Mouse (Mus musculus) bone marrow macrophage, adult 2 months (primary cell): ENCODE data around the gene Krt19. TPM values are rescaled to one million over a fixed set of nuclear protein-coding genes. Genes with fewer than 3 reads are reported as not detected.

ENCODE experiments used
- H3K27ac ChIP-seq: 2 replicates; pipeline ENCODE4 v1.5.1; 2012; ENCODE audit warnings: low read depth, low read length; ENCODE audit not compliant: insufficient read depth
- H3K4me1 ChIP-seq: 2 replicates; pipeline ENCODE4 v1.6.1; 2012; ENCODE audit warnings: low read length; ENCODE audit not compliant: control insufficient read depth, insufficient read depth
- H3K4me3 ChIP-seq: 2 replicates; pipeline ENCODE4 v1.5.1; 2012; ENCODE audit warnings: mild to moderate bottlenecking, low read length, moderate library complexity; ENCODE audit not compliant: insufficient read depth
- CTCF ChIP-seq: IDR thresholded peaks from 2 replicates; pipeline ENCODE4 v1.5.1; 2012; ENCODE audit warnings: low read depth, mild to moderate bottlenecking, low read length, moderate library complexity
- POLR2A ChIP-seq: IDR thresholded peaks from 2 replicates; pipeline ENCODE4 v1.6.1; 2012; ENCODE audit warnings: mild to moderate bottlenecking, low read depth, low read length, borderline replicate concordance
- polyA plus RNA-seq: library from polyadenylated mRNA; stranded (reverse); fragments of >200 nt; gene quantifications from 2 replicates; pipeline ENCODE4 v1.2.4, GENCODE M21; 2012; ENCODE audit not compliant: missing spikeins, insufficient read depth, insufficient read length

Krt19 gene
- polyA plus RNA-seq, 1 experiment = not detected

- no peak overlapping the region for H3K27ac ChIP-seq
- no peak for TF ChIP-seq CTCF
- TF ChIP-seq POLR2A = no peak
- no peaks in the 10 kb centered on the region for H3K4me1 ChIP-seq
- no peak overlapping the region for H3K4me3 ChIP-seq
Observed at GRCm38 (mm10) chr11:100138809-100139208, 9.7 kb downstream of the Krt19 start.

GRCm38 (mm10) chr11:100137693-100138092, 10.8 kb downstream of the Krt19 start:
- H3K4me3 ChIP-seq = no peak overlapping the region
- no peaks in the 10 kb centered on the region for H3K4me1 ChIP-seq
- H3K27ac ChIP-seq = no peak overlapping the region
- no peak for TF ChIP-seq CTCF
- no peak for TF ChIP-seq POLR2A

GRCm38 (mm10) chr11:100136559-100136958, 11.9 kb downstream of the Krt19 start:
- TF ChIP-seq CTCF (no peak), POLR2A (no peak)
- no peak overlapping the region for H3K4me3 ChIP-seq
- no peak overlapping the region for H3K27ac ChIP-seq
- no peaks in the 10 kb centered on the region for H3K4me1 ChIP-seq

- TF ChIP-seq POLR2A (no peak), CTCF (no peak)
- H3K4me1 ChIP-seq = no peaks in the 10 kb centered on the region
- no peak within 1 kb of the TSS for H3K4me3 ChIP-seq
- H3K27ac ChIP-seq = no peak within 1 kb of the TSS
Observed at GRCm38 (mm10) chr11:100135731-100136130, 12.7 kb downstream of the Krt19 start, which contains the start of gene Krt15. TSS of gene Krt15 (minus strand) at chr11:100135928.

GRCm38 (mm10) chr11:100124901-100125300, 23.6 kb downstream of the Krt19 start:
- TF ChIP-seq POLR2A (no peak), CTCF (no peak)
- no peak overlapping the region for H3K27ac ChIP-seq
- H3K4me1 ChIP-seq = no peaks in the 10 kb centered on the region
- no peak overlapping the region for H3K4me3 ChIP-seq

- no peaks in the 10 kb centered on the region for H3K4me1 ChIP-seq
Observed at GRCm38 (mm10) chr11:100121466-100121865, 27.0 kb downstream of the Krt19 start, which contains the start of gene Krt13. TSS of gene Krt13 (minus strand) at chr11:100121566.

GRCm38 (mm10) chr11:100120331-100120730, 28.1 kb downstream of the Krt19 start:
- Histone ChIP-seq H3K4me3 (no peak overlapping the region), H3K4me1 (no peaks in the 10 kb centered on the region), H3K27ac (no peak overlapping the region)
- no peak for TF ChIP-seq POLR2A
- no peak for TF ChIP-seq CTCF

More at GRCm38 (mm10) chr11:100121466-100121865, 27.0 kb downstream of the Krt19 start, which contains the start of gene Krt13:
- Histone ChIP-seq H3K4me3 (no peak within 1 kb of the TSS), H3K27ac (no peak within 1 kb of the TSS)
- TF ChIP-seq POLR2A = no peak
- TF ChIP-seq CTCF = no peak

GRCm38 (mm10) chr11:100113742-100114029, 34.8 kb downstream of the Krt19 start:
- Histone ChIP-seq H3K4me3 (no peak overlapping the region), H3K4me1 (no peaks in the 10 kb centered on the region), H3K27ac (no peak overlapping the region)
- TF ChIP-seq CTCF (no peak), POLR2A (no peak)

- Histone ChIP-seq H3K27ac (no peak overlapping the region), H3K4me3 (no peak overlapping the region), H3K4me1 (no peaks in the 10 kb centered on the region)
- TF ChIP-seq POLR2A (no peak), CTCF (no peak)
Observed at GRCm38 (mm10) chr11:100112935-100113741, 35.3 kb downstream of the Krt19 start.

GRCm38 (mm10) chr11:100105576-100106122, 42.8 kb downstream of the Krt19 start, which contains the start of gene Krt36:
TSS of gene Krt36 (minus strand) at chr11:100105626.
- Histone ChIP-seq H3K4me3 (no peak within 1 kb of the TSS), H3K27ac (no peak within 1 kb of the TSS), H3K4me1 (no peaks in the 10 kb centered on the region)
- TF ChIP-seq POLR2A = no peak
- TF ChIP-seq CTCF = no peak
